Mouse (Mus musculus) sigmoid colon, adult 10 weeks (tissue): ENCODE measurements around the gene Gpbp1. TPM values are rescaled to one million over a fixed set of nuclear protein-coding genes. Genes with fewer than 3 reads are reported as not detected.

Experiments used
- polyA plus RNA-seq: library from polyadenylated mRNA; stranded (reverse); fragments of 350-450 nt; fragmentation: Illumina TruSeq; extraction: RNeasy Lipid Tissue Mini Kit (QIAGEN cat#74804); gene quantifications from one replicate; pipeline ENCODE4 v1.2.3, GENCODE M21; 2014; ENCODE audit warnings: low read depth, low replicate concordance

Gene Gpbp1
- polyA plus RNA-seq: 324 TPM

DNA sequence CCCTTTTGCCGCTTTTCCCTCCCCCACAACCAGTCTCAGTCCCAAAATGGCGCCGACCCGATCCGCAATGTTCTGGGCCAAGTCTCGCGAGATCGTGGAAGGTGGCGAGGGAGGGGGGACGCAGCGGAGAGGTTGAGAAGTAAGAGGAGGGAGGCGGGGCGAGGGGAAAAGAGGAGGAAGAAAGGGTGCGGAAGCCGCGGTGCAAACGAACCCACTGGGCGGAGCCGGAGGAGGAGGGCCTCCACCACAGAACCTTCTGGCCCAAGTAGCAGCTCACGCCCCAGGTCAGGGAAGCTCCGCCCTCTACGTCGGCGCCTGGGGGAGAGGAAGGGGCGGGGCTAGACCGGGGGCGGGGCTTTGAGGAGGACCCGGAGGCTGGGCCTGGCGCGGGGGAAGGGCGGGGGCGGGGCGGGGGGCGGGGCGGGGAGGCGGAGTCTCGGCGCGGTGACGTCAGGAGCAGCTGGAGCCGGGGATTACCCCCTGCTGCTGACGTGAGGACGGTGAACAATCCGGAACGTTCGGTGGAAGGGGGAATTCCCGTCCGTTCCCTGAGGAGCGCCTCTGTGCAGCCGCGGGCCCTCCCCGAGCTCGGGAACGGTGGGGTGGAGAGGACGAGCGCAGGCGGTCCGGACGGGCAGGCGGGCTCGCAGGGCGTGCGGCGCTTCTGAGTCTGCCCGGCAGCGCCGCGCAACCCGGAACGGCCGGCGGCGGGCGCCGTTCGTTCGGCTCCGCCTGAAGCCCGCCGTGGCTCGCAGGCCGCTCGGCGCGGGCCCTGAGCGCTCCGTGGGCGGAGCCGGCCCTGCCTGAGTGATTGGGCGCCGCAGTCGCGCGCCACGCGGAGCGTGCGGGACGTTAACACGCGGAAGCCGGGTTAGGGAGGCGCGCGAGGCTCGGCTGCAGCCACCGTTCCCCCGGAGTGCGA is at the start of gene Gpbp1:
Gene Gpbp1 (minus strand): TSS at position 310 of the 922 bp plus-strand sequence.

Other genes starting within 250 kb of the Gpbp1 start
- gene Actbl2, start 235.1 kb downstream of the Gpbp1 start, polyA plus RNA-seq: not detected
- not detected for gene Gm49496, start 59.8 kb upstream of the Gpbp1 start, polyA plus RNA-seq
- gene Gm10198, start 102.7 kb upstream of the Gpbp1 start, polyA plus RNA-seq: not detected
- 121 TPM for gene Mier3, start 190.9 kb upstream of the Gpbp1 start, polyA plus RNA-seq